Mouse (Mus musculus): ENCODE data around the gene Ifna13. TPM values are rescaled to one million over a fixed set of nuclear protein-coding genes. Genes with fewer than 3 reads are reported as not detected.

The Ifna13 gene
- not detected for total RNA-seq (2023)

GRCm38 (mm10) chr4:88644359-88644758 is at the start of gene Ifna13:
TSS of gene Ifna13 (minus strand) at chr4:88644459.

GRCm38 (mm10) chr4:88691259-88691658 is 47.0 kb upstream of the Ifna13 start, which contains the start of gene Ifnab:
TSS of gene Ifnab (minus strand) at chr4:88691359.

GRCm38 (mm10) chr4:88683812-88684211 is 39.6 kb upstream of the Ifna13 start, which contains the start of gene Ifna2:
TSS of gene Ifna2 (minus strand) at chr4:88683912.

GRCm38 (mm10) chr4:88676824-88677223 is 32.6 kb upstream of the Ifna13 start, which contains the start of gene Ifna16:
TSS of gene Ifna16 (minus strand) at chr4:88676924.

GRCm38 (mm10) chr4:88634311-88634710 is 9.9 kb downstream of the Ifna13 start, which contains the start of gene C87499:
TSS of gene C87499 (minus strand) at chr4:88634411.

GRCm38 (mm10) chr4:88603276-88603675 is 41.0 kb downstream of the Ifna13 start, which contains the start of gene Ifna12:
TSS of gene Ifna12 (minus strand) at chr4:88603376.

Other genes with a start within 250 kb of the Ifna13 start
- gene Hacd4, start 205.5 kb downstream of the Ifna13 start, total RNA-seq (2023) = 10 to 100 TPM; 91.3 to 98.5 TPM
- not detected for gene Ifnb1, start 121.7 kb downstream of the Ifna13 start, total RNA-seq (2023)
- not detected for gene Ifna15, start 86.2 kb downstream of the Ifna13 start, total RNA-seq (2023)
- not detected for gene Ifna14, start 72.7 kb downstream of the Ifna13 start, total RNA-seq (2023)
- gene Ifna9, start 52.1 kb downstream of the Ifna13 start, total RNA-seq (2023) = not detected
- not detected for gene Ifna12, start 41.1 kb downstream of the Ifna13 start, total RNA-seq (2023)
- gene C87499, start 10.0 kb downstream of the Ifna13 start, total RNA-seq (2023) = not detected
- not detected for gene Ifna16, start 32.5 kb upstream of the Ifna13 start, total RNA-seq (2023)
- gene Ifna2, start 39.5 kb upstream of the Ifna13 start, total RNA-seq (2023) = not detected
- gene Ifnab, start 46.9 kb upstream of the Ifna13 start, total RNA-seq (2023) = not detected
- gene Gm26566, start 77.3 kb upstream of the Ifna13 start, total RNA-seq (2023) = under 1 TPM; 0.37 to 0.58 TPM
- 10 to 100 TPM; 49.2 to 57.1 TPM for gene Klhl9, start 78.0 kb upstream of the Ifna13 start, total RNA-seq (2023)
- gene Gm13271, start 110.4 kb upstream of the Ifna13 start, total RNA-seq (2023) = not detected
- not detected for gene Gm13283, start 115.7 kb upstream of the Ifna13 start, total RNA-seq (2023)
- under 1 TPM in 1 of 2 experiments, not detected in 1; 0.38 TPM for gene Gm13290, start 129.4 kb upstream of the Ifna13 start, total RNA-seq (2023)
- not detected for gene Gm13289, start 132.5 kb upstream of the Ifna13 start, total RNA-seq (2023)
- not detected for gene Gm13272, start 135.4 kb upstream of the Ifna13 start, total RNA-seq (2023)
- not detected for gene Ifnz, start 137.7 kb upstream of the Ifna13 start, total RNA-seq (2023)
- gene Gm13276, start 141.2 kb upstream of the Ifna13 start, total RNA-seq (2023) = not detected
- not detected for gene Gm13277, start 144.2 kb upstream of the Ifna13 start, total RNA-seq (2023)
- not detected for gene Gm13278, start 147.1 kb upstream of the Ifna13 start, total RNA-seq (2023)
- gene Gm13275, start 150.0 kb upstream of the Ifna13 start, total RNA-seq (2023) = not detected
- not detected for gene Gm13279, start 152.9 kb upstream of the Ifna13 start, total RNA-seq (2023)
- gene Gm13285, start 155.2 kb upstream of the Ifna13 start, total RNA-seq (2023) = under 1 TPM in 1 of 2 experiments, not detected in 1; 0.36 TPM
- gene Gm13287, start 158.8 kb upstream of the Ifna13 start, total RNA-seq (2023) = not detected
- gene Gm13288, start 161.1 kb upstream of the Ifna13 start, total RNA-seq (2023) = not detected
- gene Ifna7, start 171.8 kb upstream of the Ifna13 start, total RNA-seq (2023) = not detected
- gene Ifna11, start 175.5 kb upstream of the Ifna13 start, total RNA-seq (2023) = not detected
- gene Ifna6, start 183.0 kb upstream of the Ifna13 start, total RNA-seq (2023) = not detected
- gene Ifna5, start 191.1 kb upstream of the Ifna13 start, total RNA-seq (2023) = not detected
- not detected for gene Ifna4, start 197.4 kb upstream of the Ifna13 start, total RNA-seq (2023)
- gene Ifna1, start 205.6 kb upstream of the Ifna13 start, total RNA-seq (2023) = not detected
- gene Ifne, start 235.7 kb upstream of the Ifna13 start, total RNA-seq (2023) = not detected